Mouse (Mus musculus): ENCODE results near the gene Dcaf6.
"Not testable (repeated sequence)": the region's sequence is repeated elsewhere in the genome, so short reads cannot be mapped to it uniquely, and the experiment has no call there.

Gene Dcaf6

DNA sequence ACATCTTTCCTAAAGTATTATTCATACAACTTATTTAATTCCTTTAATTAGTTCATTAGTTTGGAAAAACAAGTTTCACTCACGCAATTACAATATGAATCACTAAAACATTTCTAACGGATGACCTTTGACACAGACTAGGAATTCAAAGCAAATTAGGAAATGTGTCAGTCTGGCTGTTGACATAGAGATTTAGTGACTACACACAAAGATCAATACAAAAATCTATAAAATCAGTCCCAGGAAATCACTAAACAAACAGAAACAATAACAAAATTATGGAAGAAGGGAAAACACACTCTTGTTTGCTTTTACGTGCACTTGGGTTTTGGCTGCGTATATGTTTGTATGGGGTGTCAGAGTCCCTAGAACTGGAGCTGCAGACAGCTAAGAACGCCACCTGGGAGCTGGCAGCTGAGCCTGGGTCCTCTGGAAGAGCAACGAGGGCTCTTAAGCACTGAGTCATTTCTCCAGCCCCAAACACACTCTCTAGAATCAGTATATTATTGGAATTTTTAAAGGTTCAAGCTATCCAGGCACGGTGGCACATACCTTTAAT is 38.8 kb downstream of the Dcaf6 start:
- no peak for DNase-seq (ENCODE audit: low spot score)

DNA sequence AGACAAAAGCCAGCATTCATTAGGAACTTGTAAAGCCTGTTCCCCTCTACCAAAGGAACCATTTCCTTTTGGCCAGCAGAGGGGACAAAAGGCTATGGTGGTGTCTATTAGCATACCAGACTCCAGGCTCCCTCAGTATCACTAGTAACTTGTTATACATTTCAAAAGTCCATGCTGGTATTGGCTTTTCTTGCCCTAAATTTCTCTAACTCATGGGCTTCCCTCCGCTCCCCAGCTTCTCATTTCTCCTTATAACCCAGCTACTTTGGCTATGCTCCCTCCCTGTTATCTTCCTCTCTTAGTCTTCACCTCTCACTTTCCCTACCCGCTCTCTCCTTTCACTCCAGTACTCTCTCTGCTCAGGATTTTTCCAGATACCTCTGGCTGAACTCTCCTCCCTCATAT is 63.9 kb downstream of the Dcaf6 start:
- DNase-seq (ENCODE audit: low spot score), result no peak

DNA sequence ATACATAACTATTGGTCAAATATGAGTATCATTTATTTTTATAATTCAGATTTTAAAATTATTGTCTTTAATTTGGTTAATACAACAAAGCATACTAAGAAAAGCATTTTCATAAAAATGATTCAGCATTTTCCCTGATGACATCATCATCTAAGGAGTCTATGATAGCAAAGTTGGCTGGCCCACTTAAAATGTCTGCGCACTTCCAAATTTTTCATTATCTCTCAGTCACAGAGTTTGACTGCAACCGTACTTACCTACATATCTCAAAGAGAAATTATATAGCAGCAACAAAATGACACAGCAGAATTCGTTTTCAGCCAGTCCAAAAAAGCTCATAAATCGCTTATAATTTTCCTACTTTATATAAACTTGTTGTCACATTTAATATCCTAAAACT is 64.3 kb downstream of the Dcaf6 start:
- no peak for DNase-seq (ENCODE audit: low spot score)

DNA sequence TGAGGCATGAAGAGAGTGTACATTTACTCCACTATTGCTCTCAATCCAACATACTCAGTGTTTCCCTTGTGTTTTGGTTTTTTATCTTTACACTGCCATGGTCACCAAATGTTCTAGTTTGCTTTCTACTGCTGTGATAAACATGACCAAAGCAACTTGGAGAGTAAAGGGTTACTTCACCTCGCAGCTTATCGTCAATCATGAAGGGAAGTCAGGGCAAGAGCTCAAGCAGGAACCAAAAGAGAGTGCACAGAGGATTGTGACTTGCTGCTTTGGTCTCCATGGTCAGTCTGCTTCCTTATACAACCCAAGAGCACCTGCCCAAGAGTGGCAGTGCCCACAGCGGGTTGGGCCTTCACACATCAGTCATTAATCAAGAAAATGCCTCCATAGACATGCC is 65.4 kb downstream of the Dcaf6 start:
- DNase-seq (ENCODE audit: low spot score), result no peak

DNA sequence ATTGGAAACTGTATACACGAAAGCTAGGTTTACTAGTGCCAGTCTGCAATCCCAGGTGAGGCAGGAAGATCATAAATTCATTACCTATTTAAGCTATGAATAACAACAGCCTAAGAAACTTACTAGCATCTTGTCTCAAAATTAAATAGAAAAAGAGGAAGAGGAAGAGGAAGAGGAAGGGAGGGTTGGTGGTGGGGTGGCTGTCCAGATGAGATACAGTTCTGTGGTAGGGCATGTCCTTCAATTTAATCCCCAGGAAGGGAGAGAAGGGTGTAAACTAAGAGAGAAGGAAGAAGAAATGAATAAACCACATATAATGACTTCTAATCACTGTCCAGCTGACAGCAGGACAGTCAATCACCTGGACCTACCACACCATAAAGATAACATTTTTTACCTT is 67.2 kb downstream of the Dcaf6 start:
- DNase-seq (ENCODE audit: low spot score), result no peak

DNA sequence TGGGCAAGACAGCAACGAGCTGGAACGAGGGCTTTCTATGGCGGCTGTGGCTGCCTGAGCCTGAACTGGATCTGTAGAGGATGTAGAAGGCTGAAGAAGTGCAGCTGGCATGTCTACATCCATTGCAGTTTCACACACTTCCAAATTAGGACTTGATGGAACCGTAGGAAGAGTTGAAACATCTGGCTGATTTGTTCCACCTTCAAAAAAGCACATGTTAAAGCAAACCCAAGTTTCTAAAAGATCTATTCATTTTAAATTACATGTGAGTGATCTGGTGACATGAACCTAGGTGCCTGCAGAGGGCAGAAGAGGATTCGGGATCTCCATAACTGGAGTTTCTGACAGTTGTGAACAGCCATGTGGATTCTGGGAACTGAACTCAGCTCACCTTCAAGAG is 71.6 kb downstream of the Dcaf6 start:
- DNase-seq (ENCODE audit: low spot score), result no peak

DNA sequence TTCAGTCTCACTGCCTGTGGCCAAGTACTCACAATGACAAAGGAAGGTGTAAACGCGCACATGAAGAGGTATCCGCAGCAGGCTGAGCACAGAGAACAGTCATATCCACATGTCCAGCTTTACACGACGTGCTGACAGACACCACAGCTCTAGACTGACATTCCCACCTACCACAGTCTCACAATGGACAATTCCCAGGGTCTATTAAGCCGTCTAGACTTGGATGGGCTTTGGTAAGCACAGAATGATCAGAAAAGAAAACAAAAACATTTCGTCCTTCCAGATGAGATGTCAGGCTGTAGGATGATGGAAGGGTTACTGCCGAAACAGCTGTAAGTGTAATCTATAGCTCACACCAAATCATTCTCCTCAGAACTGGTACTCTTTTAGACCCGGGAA is 73.8 kb downstream of the Dcaf6 start:
- DNase-seq (ENCODE audit: low spot score), result no peak

DNA sequence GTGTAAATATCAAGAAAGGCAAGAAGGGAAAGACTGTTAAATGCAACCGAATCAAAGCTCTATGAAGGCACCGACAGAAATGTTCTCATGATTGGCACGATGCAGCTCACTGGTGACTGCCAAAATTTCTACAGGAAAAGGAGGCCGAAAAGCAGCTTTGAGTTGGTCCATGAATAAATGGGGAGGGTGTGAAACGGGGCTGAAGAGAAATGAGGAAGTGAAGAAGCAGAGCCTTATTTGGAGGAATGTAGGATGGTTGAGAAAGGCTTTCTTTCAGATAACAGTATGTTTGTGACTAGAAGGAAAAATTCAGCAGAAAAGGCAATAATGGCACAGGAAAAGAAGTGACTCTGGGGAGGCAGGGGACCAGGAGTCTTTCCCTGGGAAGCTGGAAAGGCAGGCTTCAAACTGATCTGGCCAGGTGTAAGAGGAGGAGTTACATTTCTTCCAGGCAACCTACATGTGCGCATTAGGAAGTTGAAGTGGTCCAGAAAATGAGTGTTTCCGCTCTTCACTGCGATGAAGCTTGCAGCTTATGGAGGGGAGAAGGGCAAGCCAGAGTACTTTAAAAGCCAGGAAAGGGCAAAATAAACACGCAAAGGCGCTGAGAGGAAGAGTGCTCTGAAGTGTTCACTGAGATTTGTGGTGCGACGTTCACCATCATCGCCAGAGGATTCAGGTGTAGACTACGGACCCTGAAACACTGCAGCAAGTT is 74.3 kb downstream of the Dcaf6 start:
- DNase-seq (ENCODE audit: low spot score), result no peak

DNA sequence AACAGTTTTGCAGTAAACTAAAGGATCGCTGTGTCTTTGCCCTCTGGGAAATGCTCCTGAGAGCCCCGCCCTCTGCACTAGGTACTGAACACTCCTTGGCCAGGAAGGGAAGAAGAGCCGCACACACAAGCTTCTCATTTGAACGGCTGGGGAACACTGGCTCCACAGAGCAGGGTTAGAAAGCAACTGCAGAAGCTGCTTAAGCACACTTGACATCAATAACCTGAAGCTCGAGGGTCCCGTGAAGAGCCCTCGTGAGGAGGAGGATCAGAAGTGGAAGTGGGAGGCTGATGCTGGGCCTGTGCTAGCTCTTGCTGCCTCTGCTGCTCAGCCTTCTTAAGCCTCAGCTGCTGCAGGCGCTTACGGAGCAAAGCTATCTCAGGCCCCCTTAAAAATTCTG is 86.4 kb downstream of the Dcaf6 start:
- DNase-seq (ENCODE audit: low spot score), result no peak

DNA sequence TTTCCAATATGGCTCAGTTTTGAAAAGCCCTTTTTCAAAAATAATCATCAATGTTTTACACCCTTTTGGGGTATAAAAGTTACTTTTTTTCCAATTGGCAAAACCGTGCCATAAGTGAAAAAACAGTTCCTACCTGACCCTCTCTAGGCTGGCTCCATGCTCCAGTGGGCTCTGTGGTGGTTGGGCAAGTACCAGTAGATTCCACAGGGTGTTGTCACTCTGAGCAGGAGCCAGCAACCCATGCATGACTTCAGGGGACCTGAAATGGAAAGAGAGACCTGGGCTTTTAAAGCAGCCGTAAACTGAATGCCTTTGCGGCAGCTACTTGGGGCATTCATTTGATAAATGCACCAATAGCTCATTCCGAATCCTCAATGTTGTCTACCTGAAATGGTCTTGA is 89.3 kb downstream of the Dcaf6 start:
- DNase-seq (ENCODE audit: low spot score), result no peak

DNA sequence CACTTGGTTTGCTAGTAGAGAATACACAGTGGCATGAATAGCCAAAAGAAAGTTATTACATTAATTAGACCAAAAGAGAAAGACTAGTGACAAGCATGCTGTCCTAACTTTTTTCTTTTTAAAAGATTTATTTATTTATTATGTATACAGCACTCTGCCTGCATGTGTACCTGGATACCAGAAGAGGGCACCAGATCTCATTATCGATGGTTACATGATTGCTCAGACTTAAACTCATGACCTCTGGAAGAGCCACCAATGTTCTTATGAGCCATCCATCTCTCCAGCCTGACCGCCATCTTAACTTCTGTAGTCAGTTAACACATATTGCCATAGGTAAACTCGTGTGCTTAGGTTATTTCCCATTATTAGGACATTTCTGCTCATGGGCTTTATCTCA is 95.2 kb downstream of the Dcaf6 start:
- DNase-seq (ENCODE audit: low spot score), result no peak

DNA sequence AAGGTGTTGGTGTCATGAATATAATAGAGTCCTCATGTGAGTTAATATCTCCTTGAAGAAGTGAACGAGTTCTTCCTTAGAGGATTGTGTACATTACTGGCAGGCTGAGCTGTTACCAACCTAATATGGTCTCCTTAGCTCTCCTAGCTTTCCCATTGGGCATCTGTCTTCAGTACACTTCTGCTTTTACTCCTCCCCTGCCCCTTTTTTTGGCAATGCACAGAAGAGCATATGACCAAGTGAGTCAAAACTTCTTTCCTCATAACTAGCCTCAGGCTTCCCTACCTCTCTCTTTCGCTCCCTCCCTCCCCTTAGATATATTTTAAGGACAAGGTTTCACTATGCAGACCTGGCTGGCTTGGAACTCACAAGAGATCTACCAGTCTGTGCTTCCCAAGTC is 97.0 kb downstream of the Dcaf6 start:
- DNase-seq (ENCODE audit: low spot score), result no peak

DNA sequence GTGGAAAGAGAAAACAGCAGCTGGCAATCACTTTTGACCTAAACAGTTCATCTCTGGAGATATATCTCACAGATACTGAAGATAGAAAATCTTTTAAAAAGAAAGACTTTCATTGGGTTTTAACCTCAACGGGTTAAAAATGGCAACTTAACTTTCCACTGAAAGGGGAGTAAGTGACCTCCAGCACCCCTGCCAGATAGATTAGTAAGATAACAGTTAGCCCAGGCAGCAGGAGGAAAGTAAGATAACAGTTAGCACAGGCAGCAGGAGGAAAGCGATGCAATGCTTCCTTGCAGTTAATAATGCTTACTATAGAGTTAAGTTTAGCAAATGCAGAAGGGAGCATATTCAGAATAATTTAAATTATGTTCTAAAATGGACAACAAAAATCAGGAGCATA is 103.9 kb downstream of the Dcaf6 start:
- DNase-seq (ENCODE audit: low spot score), result no peak

DNA sequence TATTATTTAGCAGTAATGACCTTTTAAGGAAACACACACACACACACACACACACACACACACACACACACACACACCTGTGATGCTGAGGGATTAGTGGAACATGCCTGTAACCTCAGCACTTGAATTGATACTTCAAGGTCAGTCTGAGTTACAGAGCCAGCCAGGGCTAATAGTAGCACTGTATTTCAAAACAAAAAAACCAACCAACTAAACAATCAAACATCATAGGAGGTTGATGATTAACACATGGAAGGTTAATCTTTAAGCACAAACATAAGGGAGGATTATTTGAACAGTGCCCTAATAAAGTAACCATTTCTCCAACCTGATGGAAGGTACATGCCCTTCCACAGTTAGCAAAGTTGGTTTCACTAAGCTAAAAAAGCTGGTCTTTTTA is 111.6 kb downstream of the Dcaf6 start:
- no peak for DNase-seq (ENCODE audit: low spot score)

DNA sequence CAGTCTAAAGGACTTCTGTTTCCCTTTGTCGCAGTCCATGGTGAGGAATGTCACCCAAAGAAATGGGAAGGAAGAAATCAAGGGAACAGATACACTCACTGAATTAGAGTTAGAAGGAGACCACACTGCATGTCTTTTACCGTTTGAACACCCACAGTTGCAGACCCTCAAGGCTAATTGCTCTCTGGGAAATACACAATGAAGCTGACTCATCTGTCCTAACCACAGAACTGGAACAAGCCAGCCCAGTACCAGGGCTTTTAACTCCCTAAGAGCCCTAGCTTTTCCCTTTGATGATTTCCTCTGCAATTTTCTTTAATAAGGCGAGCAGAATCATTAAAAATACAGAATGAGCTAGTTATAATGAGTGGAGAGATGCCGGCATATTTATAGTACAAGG is 115.8 kb downstream of the Dcaf6 start:
- peak; percentile 17 for DNase-seq (ENCODE audit: low spot score)

DNA sequence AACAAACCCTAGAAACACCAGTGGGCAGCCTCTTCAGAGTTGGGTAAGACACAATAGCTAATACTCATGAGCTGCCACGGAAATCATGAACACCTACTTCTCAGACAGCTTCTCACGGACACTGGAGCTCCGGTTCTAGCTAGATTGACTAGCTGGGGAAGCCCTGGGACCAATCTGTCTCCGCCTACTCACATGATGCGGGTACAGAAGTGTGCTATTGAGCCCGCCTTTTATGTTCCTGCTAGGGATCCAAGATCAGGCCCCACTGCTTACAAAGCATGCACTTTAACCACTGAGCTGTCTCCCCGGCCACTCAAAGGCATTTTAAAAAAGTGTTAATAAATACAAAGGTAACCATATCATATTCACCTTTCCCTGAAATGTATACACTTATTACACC is 118.1 kb downstream of the Dcaf6 start:
- no peak for DNase-seq (ENCODE audit: low spot score)

DNA sequence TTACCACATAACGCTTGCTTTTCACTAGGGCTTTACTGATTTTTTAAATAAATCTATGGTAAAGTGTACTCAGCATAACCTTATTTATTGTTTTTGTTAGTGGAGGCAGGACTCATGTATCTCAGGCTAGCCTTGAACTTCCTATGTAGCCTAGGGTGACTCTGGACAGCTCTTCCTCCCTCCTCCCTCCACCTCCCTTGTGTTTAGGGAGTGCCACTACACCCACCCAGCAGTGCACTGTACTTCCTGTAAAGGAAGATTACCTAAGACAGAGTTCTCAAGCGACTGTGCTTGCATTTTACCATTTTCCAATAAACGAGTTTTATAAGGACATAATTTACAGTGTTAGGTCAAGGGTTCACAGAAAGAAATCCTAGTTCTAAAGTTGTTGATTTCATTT is 127.5 kb downstream of the Dcaf6 start:
- DNase-seq (ENCODE audit: low spot score), result no peak

DNA sequence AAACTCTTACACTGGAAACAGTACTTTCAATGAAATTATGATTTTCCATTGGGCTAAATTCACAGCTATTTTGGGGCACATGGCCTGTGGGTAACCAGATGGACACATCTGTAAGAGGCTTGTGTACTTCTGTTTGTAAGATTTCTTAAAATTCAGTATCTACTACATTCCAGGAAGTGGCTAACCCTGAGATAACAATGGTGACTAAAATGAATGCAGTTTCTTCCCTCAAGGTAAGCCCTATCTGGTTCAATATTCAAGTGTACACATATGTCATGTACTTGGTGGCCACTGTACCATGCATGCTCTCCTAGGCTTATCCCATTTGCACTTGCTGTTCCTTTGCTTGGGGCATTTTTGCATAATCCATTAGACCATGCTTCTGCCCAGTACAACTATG is 129.4 kb downstream of the Dcaf6 start:
- DNase-seq (ENCODE audit: low spot score), result no peak

DNA sequence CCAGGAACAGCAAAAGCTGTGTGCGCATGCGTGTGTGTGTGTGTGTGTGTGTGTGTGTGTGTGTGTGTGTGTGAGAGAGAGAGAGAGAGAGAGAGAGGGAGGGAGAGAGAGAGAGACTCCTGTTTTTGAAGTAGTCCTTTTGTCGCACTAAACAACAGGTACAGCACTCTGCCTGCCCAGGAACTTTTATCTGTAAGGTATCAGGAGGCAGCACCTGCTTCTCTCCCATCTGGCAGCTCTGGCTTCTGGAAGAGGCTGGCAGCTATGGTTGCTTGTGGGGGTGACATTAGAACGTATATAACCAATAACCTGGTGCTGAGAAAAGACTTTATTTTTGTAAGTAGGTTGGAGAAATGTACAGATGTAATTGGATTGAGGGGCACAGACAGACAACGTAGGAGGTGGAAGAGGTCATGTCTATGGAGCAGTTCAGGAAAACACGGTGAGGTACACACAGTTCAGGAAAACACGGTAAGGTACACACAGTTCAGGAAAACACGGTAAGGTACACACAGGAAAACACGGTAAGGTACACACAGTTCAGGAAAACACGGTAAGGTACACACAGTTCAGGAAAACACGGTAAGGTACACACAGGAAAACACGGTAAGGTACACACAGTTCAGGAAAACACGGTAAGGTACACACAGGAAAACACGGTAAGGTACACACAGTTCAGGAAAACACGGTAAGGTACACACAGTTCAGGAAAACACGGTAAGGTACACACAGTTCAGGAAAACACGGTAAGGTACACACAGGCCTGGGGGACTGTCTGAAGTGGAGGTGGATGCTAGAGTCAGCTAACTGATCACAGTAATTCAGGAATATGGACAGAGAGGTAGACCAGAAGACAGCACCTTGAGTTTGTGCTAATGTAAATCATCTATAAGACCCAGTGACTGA is 131.6 kb downstream of the Dcaf6 start:
- not testable (repeated sequence) for DNase-seq (ENCODE audit: low spot score)

DNA sequence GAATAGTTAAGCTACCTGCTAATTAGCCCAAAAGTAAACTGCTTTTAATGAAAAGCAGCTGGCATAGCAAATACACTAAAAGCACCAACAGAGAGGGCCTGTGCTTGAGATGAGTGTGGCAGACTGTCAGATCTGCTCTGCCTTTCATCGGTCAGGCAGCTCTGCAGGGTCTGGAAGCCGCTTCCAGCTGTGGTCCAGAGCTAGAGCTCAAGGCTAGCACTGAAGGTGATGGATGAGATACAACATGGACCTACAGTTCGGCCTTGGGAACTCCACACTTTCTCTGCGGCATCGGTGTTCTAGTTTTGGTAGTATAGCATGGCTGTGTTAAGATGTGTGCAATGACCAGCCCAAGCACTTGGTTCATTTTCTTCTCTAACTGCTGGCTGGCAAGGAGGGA is 132.4 kb downstream of the Dcaf6 start:
- no peak for DNase-seq (ENCODE audit: low spot score)

DNA sequence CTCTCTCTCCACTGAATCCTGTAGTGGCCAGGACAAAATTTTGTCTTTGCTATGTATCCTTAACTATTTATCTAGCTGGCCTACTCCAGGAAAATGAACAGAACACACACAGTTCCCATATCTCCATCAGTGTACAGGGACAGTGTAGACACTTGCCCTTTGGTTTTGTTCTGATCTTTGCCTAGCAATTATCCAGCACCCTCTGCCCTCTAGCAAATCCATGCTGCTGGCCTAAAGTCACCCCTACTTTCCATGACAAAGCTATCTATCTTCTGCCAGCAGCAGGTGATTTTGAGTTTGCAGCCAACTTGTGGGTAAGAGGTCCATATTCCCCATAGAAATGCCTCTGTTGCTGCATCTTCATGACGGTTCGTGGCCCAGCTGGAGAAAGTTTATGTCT is 132.9 kb downstream of the Dcaf6 start:
- DNase-seq (ENCODE audit: low spot score), result no peak

DNA sequence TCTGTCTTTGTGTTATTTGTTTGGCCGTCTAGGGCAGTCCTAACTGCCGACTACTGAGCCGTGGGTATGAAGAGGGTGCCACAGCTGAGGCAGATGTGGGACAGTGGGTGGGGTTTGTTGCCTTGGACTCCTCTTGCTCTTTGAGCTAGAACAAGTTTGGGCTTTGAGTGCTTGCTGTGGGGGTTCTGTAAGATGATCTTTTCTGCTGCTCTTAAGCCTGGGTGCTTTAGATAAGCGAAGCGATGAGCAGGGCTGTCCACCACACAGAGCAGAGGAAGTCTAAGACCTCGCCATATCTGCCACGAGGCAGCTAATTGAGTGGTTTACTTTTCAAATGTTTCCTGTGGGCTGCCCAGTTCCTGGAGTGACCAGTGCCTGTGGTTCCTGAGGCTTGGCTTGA is 137.3 kb downstream of the Dcaf6 start:
- no peak for DNase-seq (ENCODE audit: low spot score)

DNA sequence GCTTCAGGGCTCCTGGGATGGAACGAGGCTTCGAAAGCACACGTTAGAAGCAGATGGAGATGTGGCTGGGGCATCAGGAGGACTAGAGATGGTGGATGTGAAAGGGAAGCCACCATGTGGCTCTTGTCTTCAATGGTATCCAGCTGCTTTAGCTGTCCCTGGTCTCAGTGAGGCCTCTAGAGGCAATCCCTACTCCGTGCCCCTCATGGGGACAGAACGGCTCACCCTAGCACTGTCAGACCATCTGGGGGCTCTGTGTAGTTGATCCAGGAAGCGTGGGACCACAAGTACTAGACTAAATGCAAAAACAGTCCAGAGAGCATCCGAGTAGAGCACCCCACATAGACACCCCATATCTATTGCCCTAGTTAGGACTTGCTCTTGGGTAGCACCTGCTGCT is 138.4 kb downstream of the Dcaf6 start:
- DNase-seq (ENCODE audit: low spot score), result no peak

Measured in left cerebral cortex, adult 11 months (tissue).